Mouse (Mus musculus) CH12.LX (cell line): ENCODE measurements at regions not wholly inside any gene's neighbourhood (a gene's known extent, or its start where the extent isn't known, plus 50 kb on each side); places are given as distances from the start of the nearest gene placed in this dataset.

ENCODE experiments used
- DNase-seq: peaks from one replicate; pipeline ENCODE4 v3.0.0-alpha.2; 2013; ENCODE audit errors: extremely low read depth
- H3K27ac ChIP-seq: 2 replicates; pipeline ENCODE4 v1.5.1; 2012; ENCODE audit warnings: low read depth, mild to moderate bottlenecking, control low read depth, moderate library complexity; ENCODE audit not compliant: insufficient read depth
- H3K27me3 ChIP-seq: replicated peaks from 2 replicates; pipeline ENCODE3; 2012; ENCODE audit warnings: inconsistent platforms
- H3K36me3 ChIP-seq, 2 experiments: replicated peaks in 1 of 2; 2 replicates each; pipeline versions ENCODE3 to v1.6.1; 2012; ENCODE audit warnings: inconsistent platforms in 1 of 2, low read length in 1 of 2, mild to moderate bottlenecking in 1 of 2, mixed read lengths in 1 of 2, moderate library complexity in 1 of 2; ENCODE audit not compliant: control insufficient read depth in 1 of 2, insufficient read depth in 1 of 2
- H3K4me1 ChIP-seq, 2 experiments: 2 replicates each; pipeline ENCODE4 v1.6.1; 2012; ENCODE audit warnings: inconsistent platforms in 1 of 2, moderate library complexity in 1 of 2; ENCODE audit not compliant: insufficient read depth in 2 of 2, control insufficient read depth in 1 of 2
- H3K4me2 ChIP-seq: 2 replicates; pipeline ENCODE4 v1.6.1; 2012; ENCODE audit warnings: low read depth, mild to moderate bottlenecking, control low read depth; ENCODE audit not compliant: poor library complexity, insufficient read depth, severe bottlenecking
- H3K4me3 ChIP-seq, 3 experiments: fragments of 150-350 bp in 1 of 3; sonication (generic) in 1 of 3; replicated peaks in 1 of 3; 2 replicates each; pipeline versions ENCODE3 to v1.5.1; 2011 to 2012; ENCODE audit warnings: low read depth in 2 of 3, low read length in 2 of 3, mild to moderate bottlenecking in 2 of 3, moderate library complexity in 2 of 3, control low read depth in 1 of 3, improper control_type of control experiment in 1 of 3, inconsistent platforms in 1 of 3, mixed read lengths in 1 of 3; ENCODE audit not compliant: poor library complexity in 1 of 3
- H3K79me2 ChIP-seq: replicated peaks from 2 replicates; pipeline ENCODE4 v1.6.1; 2012; ENCODE audit warnings: mild to moderate bottlenecking, moderate library complexity; ENCODE audit not compliant: control insufficient read depth, poor library complexity, insufficient read depth, severe bottlenecking; ENCODE audit errors: extremely low read depth
- H3K9ac ChIP-seq: 2 replicates; pipeline ENCODE4 v1.6.1; 2012; ENCODE audit warnings: low read depth, mild to moderate bottlenecking, control low read depth, moderate library complexity; ENCODE audit not compliant: insufficient read depth
- H3K9me3 ChIP-seq: replicated peaks from 2 replicates; pipeline ENCODE3; 2012; ENCODE audit warnings: low read length, inconsistent platforms, mixed read lengths
- BHLHE40 ChIP-seq: IDR thresholded peaks from 2 replicates; pipeline ENCODE4 v1.6.1; 2011; ENCODE audit warnings: mild to moderate bottlenecking, low read depth, low read length, improper control_type of control experiment
- E2F4 ChIP-seq: IDR thresholded peaks from 2 replicates; pipeline ENCODE4 v1.6.1; 2011; ENCODE audit warnings: low read depth, low read length, improper control_type of control experiment; ENCODE audit not compliant: insufficient replicate concordance
- EP300 ChIP-seq: IDR thresholded peaks from 2 replicates; pipeline ENCODE4 v1.6.1; 2011; ENCODE audit warnings: low read length, improper control_type of control experiment
- GABPA ChIP-seq: IDR thresholded peaks from 2 replicates; pipeline ENCODE4 v1.6.1; 2012; ENCODE audit warnings: low read depth, low read length, improper control_type of control experiment, inconsistent platforms; ENCODE audit not compliant: insufficient replicate concordance
- JUND ChIP-seq: conservative IDR thresholded peaks from 2 replicates; pipeline ENCODE4 v1.6.1; 2011; ENCODE audit warnings: low read depth, low read length, improper control_type of control experiment
- KAT2A ChIP-seq: IDR thresholded peaks from 2 replicates; pipeline ENCODE4 v1.6.1; 2012; ENCODE audit warnings: low read length, improper control_type of control experiment, inconsistent platforms; ENCODE audit not compliant: insufficient replicate concordance
- MAX ChIP-seq: IDR thresholded peaks from 2 replicates; pipeline ENCODE4 v1.6.1; 2011; ENCODE audit warnings: low read length, improper control_type of control experiment
- MAZ ChIP-seq: IDR thresholded peaks from 2 replicates; pipeline ENCODE4 v1.6.1; 2012; ENCODE audit warnings: low read depth, mild to moderate bottlenecking, inconsistent platforms, low read length, improper control_type of control experiment, moderate library complexity
- MEF2A ChIP-seq: IDR thresholded peaks from 2 replicates; pipeline ENCODE4 v1.6.1; 2014; ENCODE audit warnings: low read depth, mild to moderate bottlenecking, inconsistent platforms, low read length, improper control_type of control experiment, borderline replicate concordance
- MYC ChIP-seq: IDR thresholded peaks from 2 replicates; pipeline ENCODE4 v1.6.1; 2011; ENCODE audit warnings: low read depth, mild to moderate bottlenecking, improper control_type of control experiment, low read length
- POLR2AphosphoS2 ChIP-seq: IDR thresholded peaks from 2 replicates; pipeline ENCODE4 v1.6.1; 2011; ENCODE audit warnings: low read depth, low read length, improper control_type of control experiment
- RCOR1 ChIP-seq: conservative IDR thresholded peaks from 2 replicates; pipeline ENCODE4 v1.6.1; 2012; ENCODE audit warnings: low read depth, mild to moderate bottlenecking, inconsistent platforms, low read length, improper control_type of control experiment
- SMC3 ChIP-seq: IDR thresholded peaks from 2 replicates; pipeline ENCODE4 v1.6.1; 2011; ENCODE audit warnings: low read depth, low read length, improper control_type of control experiment
- UBTF ChIP-seq: IDR thresholded peaks from 2 replicates; pipeline ENCODE4 v1.6.1; 2012; ENCODE audit warnings: low read depth, mild to moderate bottlenecking, inconsistent platforms, low read length, improper control_type of control experiment, moderate library complexity
- USF1 ChIP-seq: IDR thresholded peaks from 2 replicates; pipeline ENCODE4 v1.6.1; 2014; ENCODE audit warnings: low read depth, mild to moderate bottlenecking, inconsistent platforms, low read length, improper control_type of control experiment
- ZKSCAN1 ChIP-seq: IDR thresholded peaks from 2 replicates; pipeline ENCODE4 v1.6.1; 2012; ENCODE audit warnings: low read depth, inconsistent platforms, low read length, improper control_type of control experiment, borderline replicate concordance
- ZMIZ1 ChIP-seq: IDR thresholded peaks from 2 replicates; pipeline ENCODE4 v1.6.1; 2012; ENCODE audit warnings: low read depth, mild to moderate bottlenecking, inconsistent platforms, low read length, improper control_type of control experiment
- ZNF384 ChIP-seq: IDR thresholded peaks from 2 replicates; pipeline ENCODE4 v1.6.1; 2012; ENCODE audit warnings: low read depth, low read length, improper control_type of control experiment, inconsistent platforms
- dilution Hi-C: fragments of 300-500 bp; cut with MboI; formaldehyde crosslinking; loops from 2 replicates; pipeline ENCODE4 v1.14.3; 2020; ENCODE audit warnings: low sequenced_read_pairs; ENCODE audit not compliant: extremely low pct_unique_long_range_greater_than_20kb, extremely low pct_ligation_motif_present
- in situ Hi-C: fragments of 300-500 bp; cut with MboI; formaldehyde crosslinking; loops from 3 replicates; pipeline ENCODE4 v1.14.3; 2019; ENCODE audit warnings: low sequenced_read_pairs, low pct_ligation_motif_present, low pct_unique_long_range_greater_than_20kb, mixed read lengths

GRCm38 (mm10) chr10:96720281-96720711 is 103.5 kb downstream of the Btg1 start:
- Histone ChIP-seq H3K27me3 (no peaks in the 10 kb centered on the region), H3K4me1 (peaks cover 6 to 22% of the 10 kb centered on the region in 2 experiments), H3K4me2 (no peak overlapping the region), H3K4me3 (no peak overlapping the region), H3K9me3 (no peaks in the 10 kb centered on the region), H3K79me2 (no peaks in the 10 kb centered on the region)
- dilution Hi-C loops: no loop called here
- TF ChIP-seq MAX: no peak
- no peak for TF ChIP-seq UBTF
- TF ChIP-seq SMC3: no peak
- no peak for TF ChIP-seq ZKSCAN1
- TF ChIP-seq, all 38 proteins: peak for 0
- Histone ChIP-seq H3K9ac (no peak overlapping the region), H3K27ac (no peak overlapping the region), H3K36me3 (no peaks in the 10 kb centered on the region)
- DNase-seq: no peak
- in situ Hi-C loops: loop anchor here (10.0 kb wide), 1 partner anchor 95 kb away; no protein-coding TSS in a partner anchor

- H3K27ac ChIP-seq: no peak overlapping the region
- in situ Hi-C loops: loop anchor here (10.0 kb wide), 1 partner anchor 96 kb away; no protein-coding TSS in a partner anchor
These were observed 104.3 kb downstream of the Btg1 start for GRCm38 (mm10) chr10:96720956-96721688.

GRCm38 (mm10) chr10:96722491-96722890 is 105.7 kb downstream of the Btg1 start:
- Histone ChIP-seq H3K27ac (no peak overlapping the region), H3K4me1 (peaks cover 2 to 27% of the 10 kb centered on the region in 2 experiments; a peak in 3 of 4 replicates), H3K9me3 (no peaks in the 10 kb centered on the region), H3K4me2 (no peak overlapping the region), H3K9ac (no peak overlapping the region), H3K4me3 (no peak overlapping the region), H3K36me3 (no peaks in the 10 kb centered on the region), H3K27me3 (no peaks in the 10 kb centered on the region), H3K79me2 (no peaks in the 10 kb centered on the region)
- TF ChIP-seq MEF2A (no peak), ZKSCAN1 (no peak), POLR2AphosphoS2 (no peak), USF1 (no peak), E2F4 (no peak), MAZ (no peak), MYC (no peak), EP300 (no peak), KAT2A (no peak), JUND (no peak), RCOR1 (no peak), ZMIZ1 (no peak)
- in situ Hi-C loops: loop anchor here (10.0 kb wide), 1 partner anchor 98 kb away; no protein-coding TSS in a partner anchor
- dilution Hi-C loops: no loop called here
- peak; percentile 13 for DNase-seq

More at GRCm38 (mm10) chr10:96720956-96721688, 104.3 kb downstream of the Btg1 start:
- Histone ChIP-seq H3K79me2 (no peaks in the 10 kb centered on the region), H3K4me2 (no peak overlapping the region), H3K36me3 (no peaks in the 10 kb centered on the region)
- dilution Hi-C loops: no loop called here
- DNase-seq: peak; percentile 12
- TF ChIP-seq ZNF384 (peak; percentile 48; the same call in 1 of the 2 replicates), BHLHE40 (0 out of 2 replicates have a peak, but pooled peaks have one; percentile 44), E2F4 (no peak), GABPA (no peak)
- TF ChIP-seq, all 38 proteins: peak for 2
- Histone ChIP-seq H3K9me3 (no peaks in the 10 kb centered on the region), H3K27me3 (no peaks in the 10 kb centered on the region), H3K4me1 (peaks cover 6 to 22% of the 10 kb centered on the region in 2 experiments), H3K9ac (no peak overlapping the region), H3K4me3 (no peak overlapping the region)
